Mouse (Mus musculus) kidney, postnatal 14 days (tissue): ENCODE measurements around the gene Btk.
"Not testable (repeated sequence)": the region's sequence is repeated elsewhere in the genome, so short reads cannot be mapped to it uniquely, and the experiment has no call there.

Source experiments
- DNase-seq: peaks from one replicate; pipeline ENCODE4 v3.0.0; 2022; ENCODE audit warnings: mixed read lengths

Gene Btk

DNA sequence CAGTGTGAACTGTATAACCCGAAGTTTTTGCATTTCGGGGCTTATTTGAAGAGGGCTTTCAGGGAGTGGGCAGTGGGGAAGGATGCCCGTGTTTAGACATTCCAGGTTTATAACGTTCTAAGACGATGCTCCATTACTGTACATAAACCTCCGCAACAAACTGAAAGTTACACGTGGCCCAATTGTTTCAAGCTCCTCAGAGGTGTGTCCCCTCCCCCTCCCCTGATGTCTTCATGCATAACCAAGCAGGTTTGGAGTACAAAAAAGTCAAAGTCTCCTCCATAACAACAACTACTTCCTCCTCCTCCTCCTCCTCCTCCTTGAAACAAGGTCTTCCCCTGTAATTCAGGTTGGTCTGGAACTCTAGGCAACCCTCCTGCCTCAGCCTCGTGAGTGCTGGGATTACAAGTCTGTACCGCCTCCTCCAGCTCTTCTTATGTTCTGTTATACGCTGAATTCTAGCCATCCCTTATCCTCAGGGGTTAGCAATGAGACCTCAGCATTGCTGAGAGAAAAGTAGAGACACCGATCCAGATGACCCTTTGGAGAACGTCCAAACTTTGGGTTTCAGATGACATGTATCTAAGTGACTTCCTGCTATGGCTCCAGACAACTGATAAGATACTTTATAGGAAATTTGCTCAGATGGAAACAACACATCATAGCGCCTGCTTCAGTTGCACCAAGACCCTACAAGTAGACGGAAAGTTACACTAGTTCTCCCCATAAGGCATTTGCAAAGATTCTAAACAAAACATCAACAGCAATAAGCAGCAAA is 2.7 kb downstream of the Btk start:
- no peak for DNase-seq

- no peak for DNase-seq
These were observed 5.5 kb downstream of the Btk start for GRCm38 (mm10) chrX:134577896-134578295.

GRCm38 (mm10) chrX:134566536-134567222 is 16.7 kb downstream of the Btk start:
- no peak for DNase-seq

DNA sequence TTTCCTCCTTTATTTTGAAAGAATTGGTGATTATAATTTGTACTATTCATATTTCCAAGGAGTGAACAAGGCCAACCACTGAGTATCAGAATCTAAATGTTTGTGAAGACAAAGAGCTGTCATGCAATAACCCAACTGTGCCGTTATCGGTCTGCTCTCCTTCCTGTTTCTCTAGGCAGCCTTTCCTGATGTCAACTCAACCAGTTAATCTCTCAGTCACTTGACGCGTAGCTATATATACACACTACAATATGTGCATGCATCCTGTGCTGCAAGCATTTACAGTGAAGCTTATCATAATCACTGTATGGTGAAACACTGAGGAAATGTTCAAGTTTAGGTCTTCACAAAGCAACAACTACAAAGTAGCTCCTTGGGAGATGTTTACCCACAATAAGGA is 19.0 kb downstream of the Btk start:
- no peak for DNase-seq

DNA sequence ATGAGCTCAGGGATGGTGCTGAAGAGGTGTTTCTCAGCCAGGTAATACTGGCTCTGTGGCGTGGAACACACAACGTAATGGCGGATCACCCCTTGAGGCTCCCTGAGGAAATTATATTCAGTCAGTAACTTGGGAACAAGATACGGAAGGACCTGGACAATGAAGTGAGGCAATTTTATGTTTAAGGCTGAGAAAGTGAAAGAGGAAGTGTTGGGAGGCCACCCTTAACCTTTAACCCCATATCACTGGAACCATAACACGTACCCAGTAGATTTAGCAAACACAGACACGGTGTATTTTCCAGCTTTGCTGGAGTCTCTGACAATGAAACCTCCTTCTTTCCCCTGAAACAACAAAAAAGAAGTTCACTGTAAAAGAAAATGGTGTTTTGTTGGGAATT is 28.9 kb downstream of the Btk start:
- no peak for DNase-seq

DNA sequence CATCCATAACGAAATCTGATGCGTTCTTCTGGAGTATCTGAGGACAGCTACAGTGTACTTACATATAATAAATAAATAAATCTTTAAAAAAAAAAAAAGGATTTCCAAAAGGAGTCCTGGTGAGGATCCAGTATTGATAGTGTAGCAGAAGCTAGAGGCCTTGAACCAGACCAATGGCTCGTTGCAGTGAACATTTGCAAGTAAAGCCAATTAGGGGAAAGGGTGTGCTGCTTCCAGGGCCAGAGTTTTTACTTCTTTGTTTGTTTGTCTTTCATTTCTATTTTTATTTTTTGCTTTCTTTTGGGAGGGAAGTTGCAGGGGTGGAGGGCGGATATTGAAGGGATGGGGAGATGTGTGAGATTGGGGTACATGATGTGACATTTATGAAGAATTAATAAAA is 30.0 kb downstream of the Btk start:
- DNase-seq: no peak

- peak; percentile 27 for DNase-seq
These were observed 32.5 kb downstream of the Btk start for GRCm38 (mm10) chrX:134550903-134551302.

GRCm38 (mm10) chrX:134547330-134547729 is 36.0 kb downstream of the Btk start:
- no peak for DNase-seq

DNA sequence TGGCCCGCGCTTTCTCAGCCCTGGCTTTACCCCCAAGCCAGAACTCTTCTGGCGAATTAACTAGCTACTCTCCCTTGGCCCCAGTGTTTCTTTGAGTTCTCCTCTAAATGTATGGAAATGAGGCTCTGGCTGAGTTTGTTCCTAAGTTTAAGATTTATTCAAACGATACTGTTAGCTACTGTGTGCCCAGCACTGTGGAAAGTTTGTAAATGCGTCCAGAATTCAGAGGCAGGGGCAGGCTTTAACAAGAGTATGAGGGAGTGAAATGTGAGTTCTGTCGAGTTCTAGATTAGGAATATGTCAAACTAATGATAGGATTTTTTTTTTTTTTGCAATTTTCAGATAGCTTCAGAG is 41.4 kb downstream of the Btk start:
- no peak for DNase-seq

GRCm38 (mm10) chrX:134541145-134541954 is 42.0 kb downstream of the Btk start, which contains the start of gene Timm8a1:
Timm8a1 (minus strand) TSS chrX:134541865.
- DNase-seq: peak; percentile 70

DNA sequence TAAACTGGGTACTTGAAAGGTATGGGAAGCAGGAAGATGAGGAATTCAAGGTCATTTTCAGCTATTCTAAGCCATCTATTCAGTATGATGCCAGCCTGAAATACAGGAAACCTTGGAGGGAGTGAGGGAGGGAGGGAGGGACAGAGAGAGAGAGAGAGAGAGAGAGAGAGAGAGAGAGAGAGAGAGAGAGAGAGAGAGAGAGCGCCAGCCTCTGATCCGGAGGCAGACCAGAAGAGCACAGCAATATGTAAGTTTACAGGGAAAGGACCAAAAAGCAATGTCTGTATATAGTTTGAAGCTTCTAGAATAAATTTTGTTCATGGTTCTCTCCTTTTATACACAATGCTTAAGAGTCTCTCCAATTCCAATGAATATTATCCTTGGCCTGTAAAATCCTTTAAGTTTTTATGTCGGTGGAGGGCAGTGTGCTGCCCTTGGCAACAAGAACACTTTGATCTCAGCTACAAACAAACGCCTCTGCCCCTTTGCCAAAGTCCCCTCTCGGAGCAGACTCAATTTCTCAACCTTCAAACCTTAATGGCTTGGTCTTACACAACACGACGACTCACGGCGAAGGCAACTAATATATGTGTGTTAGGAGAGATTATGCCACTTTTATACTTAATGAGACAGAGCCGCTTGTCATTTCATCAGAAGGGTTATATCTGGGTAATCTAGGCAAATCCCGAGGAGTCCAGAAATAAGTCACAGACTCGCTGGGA is 42.8 kb downstream of the Btk start:
- peak; percentile 21 for DNase-seq

- DNase-seq: not testable (repeated sequence)
These were observed 43.6 kb downstream of the Btk start for GRCm38 (mm10) chrX:134539795-134540194.

DNA sequence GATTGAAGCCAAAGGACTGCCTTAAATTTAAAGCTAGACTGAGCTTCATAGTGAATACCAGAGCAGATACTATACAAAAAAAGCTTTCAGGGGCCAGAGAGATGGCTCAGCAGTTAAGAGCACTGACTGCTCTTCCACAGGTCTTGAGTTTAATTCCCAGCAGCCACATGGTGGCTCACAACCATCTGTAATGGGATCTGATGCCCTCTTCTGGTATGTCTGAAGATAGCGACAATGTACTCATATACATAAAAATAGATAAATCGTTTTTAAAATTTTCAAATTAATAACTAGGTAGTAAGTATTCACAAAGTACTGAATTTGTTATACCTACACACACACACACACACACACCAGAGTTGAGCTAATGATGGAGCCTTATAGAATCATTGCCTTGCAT is 50.0 kb downstream of the Btk start:
- no peak for DNase-seq

DNA sequence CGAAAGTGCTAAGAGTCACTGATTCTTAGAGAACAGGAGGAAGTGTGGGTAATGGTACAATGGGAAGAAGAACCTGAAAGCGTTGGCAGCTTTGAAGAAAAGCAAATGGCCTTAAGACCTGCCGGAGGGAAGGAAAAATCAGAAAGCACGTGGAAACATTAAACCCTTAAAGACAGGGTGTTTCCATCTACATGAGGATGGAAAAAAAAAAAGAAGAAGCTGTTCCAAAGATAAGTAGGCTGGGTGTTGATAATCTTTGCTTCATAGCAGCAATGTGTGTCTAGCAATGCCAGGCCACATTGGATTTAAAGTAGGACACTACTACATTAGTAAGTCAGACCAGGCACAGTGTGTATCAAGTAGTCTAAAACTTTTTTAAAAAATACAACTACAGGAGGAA is 58.1 kb downstream of the Btk start:
- DNase-seq: no peak

DNA sequence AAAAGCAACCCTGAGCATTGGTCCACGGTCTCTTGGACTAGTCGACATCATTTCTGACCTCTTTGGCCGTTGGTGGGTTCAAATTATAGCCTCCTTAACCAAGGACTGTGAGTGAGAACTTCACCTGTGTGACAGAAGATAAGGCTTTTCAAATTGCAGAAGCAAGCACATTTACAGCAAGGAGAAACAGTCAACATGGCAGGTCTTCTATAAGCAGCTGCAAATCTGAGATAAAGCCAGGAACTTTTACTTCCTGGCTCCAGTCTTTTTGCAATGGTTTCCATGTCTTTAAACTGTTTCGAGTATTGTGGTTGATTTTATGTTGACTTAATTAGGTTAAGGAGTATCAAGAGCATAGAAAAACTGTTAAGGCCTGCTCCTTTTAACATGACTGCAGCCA is 59.6 kb downstream of the Btk start:
- no peak for DNase-seq

- no peak for DNase-seq
These were observed 73.9 kb downstream of the Btk start for GRCm38 (mm10) chrX:134509473-134509872.

DNA sequence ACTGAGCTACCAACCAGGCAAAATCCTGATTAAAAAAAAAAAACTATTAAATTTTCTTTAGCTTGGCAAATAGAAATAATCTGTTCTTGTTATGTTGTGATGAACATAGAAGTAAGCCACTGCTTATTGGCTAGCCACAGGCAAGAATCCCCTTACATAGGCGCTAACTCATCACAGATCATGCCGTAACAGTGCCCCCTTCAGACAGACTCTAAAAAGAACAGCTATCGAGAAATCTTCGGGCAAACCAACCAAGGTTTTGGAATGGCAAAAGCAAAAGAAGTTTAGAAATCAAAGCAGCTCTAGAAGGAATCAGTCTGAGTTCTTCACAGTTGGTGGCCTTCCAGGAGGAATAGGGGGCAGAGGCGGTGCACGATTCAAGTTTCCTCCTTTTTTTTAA is 75.4 kb downstream of the Btk start:
- DNase-seq: no peak

- DNase-seq: no peak
These were observed 82.7 kb downstream of the Btk start for GRCm38 (mm10) chrX:134500651-134501050.
